Mouse (Mus musculus): ENCODE results near the gene Pcdh15. TPM values are rescaled to one million over a fixed set of nuclear protein-coding genes. Genes with fewer than 3 reads are reported as not detected.

The Pcdh15 gene
- polyA plus RNA-seq, 2 experiments: 1.0 TPM

GRCm38 (mm10) chr10:74387538-74388499 is 1288.7 kb downstream of the Pcdh15 start:
- Histone ChIP-seq H3K27ac (replicated peaks; ENCODE audit: low read depth, low read length) (no peak overlapping the region), H3K4me3 (replicated peaks; ENCODE audit: low read length) (no peak overlapping the region), H3K9me3 (ENCODE audit: control insufficient read depth, low read length) (no peaks in the 10 kb centered on the region), H3K9ac (ENCODE audit: low read depth, low read length, severe bottlenecking) (no peak overlapping the region), H3K36me3 (ENCODE audit: control insufficient read depth, insufficient read depth, low read length) (no peaks in the 10 kb centered on the region), H3K27me3 (ENCODE audit: control insufficient read depth, insufficient read depth, low read length) (no peaks in the 10 kb centered on the region), H3K4me1 (ENCODE audit: control insufficient read depth, insufficient read depth, low read length) (0 out of 2 replicates have a peak, but pooled peaks cover 2% of the 10 kb centered on the region), H3K4me2 (replicated peaks; ENCODE audit: low read depth, low read length, severe bottlenecking) (no peak overlapping the region)
- TF ChIP-seq POLR2A (IDR thresholded peaks at IDR 0.05; ENCODE audit: borderline replicate concordance, extremely low read depth, insufficient read depth, insufficient read length): no peak
- WGBS: 44% methylated on average over 10 of the region's 10 CpGs
- DNase-seq (ENCODE audit: low spot score) (peak; percentile 10), ATAC-seq (ENCODE audit: low FRiP score, low read depth) (0 out of 2 replicates have a peak, but pooled peaks have one; percentile 37)

- no peak overlapping the region for H3K4me3 ChIP-seq (replicated peaks; ENCODE audit: low read length)
- no peak for ATAC-seq (ENCODE audit: low FRiP score, low read depth)
- H3K4me1 ChIP-seq (ENCODE audit: control insufficient read depth, insufficient read depth, low read length): no peaks in the 10 kb centered on the region
- no peak overlapping the region for H3K27ac ChIP-seq (replicated peaks; ENCODE audit: low read depth, low read length)
- DNase-seq (ENCODE audit: low spot score): no peak
- no peak overlapping the region for H3K9ac ChIP-seq (ENCODE audit: low read depth, low read length, severe bottlenecking)
- TF ChIP-seq POLR2A (IDR thresholded peaks at IDR 0.05; ENCODE audit: borderline replicate concordance, extremely low read depth, insufficient read depth, insufficient read length): no peak
- H3K36me3 ChIP-seq (ENCODE audit: control insufficient read depth, insufficient read depth, low read length): no peaks in the 10 kb centered on the region
- H3K27me3 ChIP-seq (ENCODE audit: control insufficient read depth, insufficient read depth, low read length): no peaks in the 10 kb centered on the region
- WGBS: 71% methylated on average over 8 of the region's 8 CpGs
- no peak overlapping the region for H3K4me2 ChIP-seq (replicated peaks; ENCODE audit: low read depth, low read length, severe bottlenecking)
- no peaks in the 10 kb centered on the region for H3K9me3 ChIP-seq (ENCODE audit: control insufficient read depth, low read length)
These were observed 1304.0 kb downstream of the Pcdh15 start for GRCm38 (mm10) chr10:74403111-74403510.

- Histone ChIP-seq H3K4me1 (ENCODE audit: control insufficient read depth, insufficient read depth, low read length) (no peaks in the 10 kb centered on the region), H3K9me3 (ENCODE audit: control insufficient read depth, low read length) (no peaks in the 10 kb centered on the region), H3K9ac (ENCODE audit: low read depth, low read length, severe bottlenecking) (no peak overlapping the region), H3K27me3 (ENCODE audit: control insufficient read depth, insufficient read depth, low read length) (no peaks in the 10 kb centered on the region), H3K4me2 (replicated peaks; ENCODE audit: low read depth, low read length, severe bottlenecking) (no peak overlapping the region), H3K27ac (replicated peaks; ENCODE audit: low read depth, low read length) (no peak overlapping the region), H3K36me3 (ENCODE audit: control insufficient read depth, insufficient read depth, low read length) (no peaks in the 10 kb centered on the region), H3K4me3 (replicated peaks; ENCODE audit: low read length) (no peak overlapping the region)
- no peak for TF ChIP-seq POLR2A (IDR thresholded peaks at IDR 0.05; ENCODE audit: borderline replicate concordance, extremely low read depth, insufficient read depth, insufficient read length)
- no peak for ATAC-seq (ENCODE audit: low FRiP score, low read depth)
- 34% methylated on average over 3 of the region's 3 CpGs for WGBS
- DNase-seq (ENCODE audit: low spot score): peak; percentile 4
These were observed 1314.9 kb downstream of the Pcdh15 start for GRCm38 (mm10) chr10:74414021-74414420.

GRCm38 (mm10) chr10:74414945-74415344 is 1315.8 kb downstream of the Pcdh15 start:
- no peak overlapping the region for H3K27ac ChIP-seq (replicated peaks; ENCODE audit: low read depth, low read length)
- no peak overlapping the region for H3K9ac ChIP-seq (ENCODE audit: low read depth, low read length, severe bottlenecking)
- DNase-seq (ENCODE audit: low spot score) (no peak), ATAC-seq (ENCODE audit: low FRiP score, low read depth) (no peak)
- TF ChIP-seq POLR2A (IDR thresholded peaks at IDR 0.05; ENCODE audit: borderline replicate concordance, extremely low read depth, insufficient read depth, insufficient read length): no peak
- H3K4me3 ChIP-seq (replicated peaks; ENCODE audit: low read length): no peak overlapping the region
- WGBS: 80% methylated on average over 1 of the region's 1 CpGs
- H3K27me3 ChIP-seq (ENCODE audit: control insufficient read depth, insufficient read depth, low read length): no peaks in the 10 kb centered on the region
- no peaks in the 10 kb centered on the region for H3K36me3 ChIP-seq (ENCODE audit: control insufficient read depth, insufficient read depth, low read length)
- no peaks in the 10 kb centered on the region for H3K9me3 ChIP-seq (ENCODE audit: control insufficient read depth, low read length)
- H3K4me1 ChIP-seq (ENCODE audit: control insufficient read depth, insufficient read depth, low read length): no peaks in the 10 kb centered on the region
- no peak overlapping the region for H3K4me2 ChIP-seq (replicated peaks; ENCODE audit: low read depth, low read length, severe bottlenecking)

GRCm38 (mm10) chr10:74415359-74415758 is 1316.2 kb downstream of the Pcdh15 start:
- no peaks in the 10 kb centered on the region for H3K4me1 ChIP-seq (ENCODE audit: control insufficient read depth, insufficient read depth, low read length)
- no peak overlapping the region for H3K4me2 ChIP-seq (replicated peaks; ENCODE audit: low read depth, low read length, severe bottlenecking)
- no peak for TF ChIP-seq POLR2A (IDR thresholded peaks at IDR 0.05; ENCODE audit: borderline replicate concordance, extremely low read depth, insufficient read depth, insufficient read length)
- H3K4me3 ChIP-seq (replicated peaks; ENCODE audit: low read length): no peak overlapping the region
- DNase-seq (ENCODE audit: low spot score) (no peak), ATAC-seq (ENCODE audit: low FRiP score, low read depth) (no peak)
- no peak overlapping the region for H3K9ac ChIP-seq (ENCODE audit: low read depth, low read length, severe bottlenecking)
- H3K9me3 ChIP-seq (ENCODE audit: control insufficient read depth, low read length): no peaks in the 10 kb centered on the region
- no peaks in the 10 kb centered on the region for H3K36me3 ChIP-seq (ENCODE audit: control insufficient read depth, insufficient read depth, low read length)
- no peaks in the 10 kb centered on the region for H3K27me3 ChIP-seq (ENCODE audit: control insufficient read depth, insufficient read depth, low read length)
- no peak overlapping the region for H3K27ac ChIP-seq (replicated peaks; ENCODE audit: low read depth, low read length)
- WGBS: 25% methylated on average over 4 of the region's 4 CpGs

Data from limb, embryonic 14.5 days (tissue).